Comparison of ENCODE assay signal across 8 mouse cellular contexts in the genomic region with DNA sequence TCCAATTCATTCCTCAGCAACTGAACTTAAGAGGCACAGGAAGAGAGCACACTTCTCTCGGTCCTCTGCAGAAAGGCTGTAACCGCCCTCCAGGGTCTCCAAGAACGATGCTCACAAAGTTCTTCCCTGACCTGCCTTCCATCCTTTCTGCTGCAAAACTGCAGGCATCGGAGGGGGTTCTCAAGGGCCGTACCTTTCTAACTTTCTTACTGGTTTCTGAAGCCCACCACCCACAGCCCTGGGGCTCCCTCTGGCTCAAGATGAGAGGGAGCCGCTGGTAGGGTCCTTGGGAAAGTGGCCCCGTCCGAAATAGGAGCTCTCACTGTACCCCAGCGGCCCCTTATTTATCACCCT. TPM values are rescaled to one million over a fixed set of nuclear protein-coding genes. Genes with fewer than 3 reads are reported as not detected.
DNase-seq lines count a peak whose midpoint lies in the region; ATAC-seq and TF ChIP-seq lines count a peak whose summit lies in the region.

No protein-coding gene starts in this region.

- peak; percentile 3; the same call in 1 of the 2 replicates for ATAC-seq in hindbrain, embryonic 12.5 days (ENCODE audit: low FRiP score)
- peak; percentile 16 for ATAC-seq in midbrain, embryonic 11.5 days (ENCODE audit: low FRiP score)

- WGBS in hindbrain, embryonic 12.5 days = 1% methylated on average over 9 of the region's 9 CpGs
- 1% methylated on average over 9 of the region's 9 CpGs for WGBS in midbrain, embryonic 11.5 days

- TF ChIP-seq POLR2A in bone marrow macrophage, adult 2 months (IDR thresholded peaks at IDR 0.05; ENCODE audit: borderline replicate concordance, low read depth, low read length) = no peak

- H3K27ac ChIP-seq in bone marrow macrophage, adult 2 months (ENCODE audit: insufficient read depth, low read depth, low read length) = peak overlapping the region; percentile 27
- peak overlapping the region; percentile 98 for H3K27ac ChIP-seq in hindbrain, embryonic 12.5 days
- H3K27ac ChIP-seq in midbrain, embryonic 11.5 days (ENCODE audit: low read depth, low read length) = peak overlapping the region; percentile 99

- peaks cover 50% of the 10 kb centered on the region for H3K4me1 ChIP-seq in bone marrow macrophage, adult 2 months (ENCODE audit: control insufficient read depth, insufficient read depth, low read length)
- peaks cover 75% of the 10 kb centered on the region for H3K4me1 ChIP-seq in hindbrain, embryonic 12.5 days
- peaks cover 61% of the 10 kb centered on the region for H3K4me1 ChIP-seq in midbrain, embryonic 11.5 days (ENCODE audit: control insufficient read depth, insufficient read depth, low read length)

- peak; percentile 45 for DNase-seq in kidney, adult 9 months
- no peak for DNase-seq in kidney, adult 8-10 months
- DNase-seq in midbrain, embryonic 11.5 days (ENCODE audit: low spot score, missing footprints) = peak; percentile 96
- DNase-seq in left cerebral cortex, postnatal 4 days = no peak
- DNase-seq in c-Kit-positive CD71-positive TER-119-positive erythroid progenitor cells, embryonic 14.5 days (ENCODE audit: low spot score) = no peak
- DNase-seq in cerebellum, postnatal 36 days = no peak

- H3K4me2 ChIP-seq in hindbrain, embryonic 12.5 days (replicated peaks) = peak overlapping the region; percentile 62
- peak overlapping the region; percentile 75 for H3K4me2 ChIP-seq in midbrain, embryonic 11.5 days

- intact Hi-C loops in left cerebral cortex, postnatal 4 days (cut with DNase I) = no loop called here

- peaks cover 14% of the 10 kb centered on the region for H3K27me3 ChIP-seq in hindbrain, embryonic 12.5 days
- H3K27me3 ChIP-seq in midbrain, embryonic 11.5 days (ENCODE audit: control insufficient read depth, insufficient read depth, low read length) = no peaks in the 10 kb centered on the region; the same call in 1 of the 2 replicates

- H3K4me3 ChIP-seq in bone marrow macrophage, adult 2 months (ENCODE audit: insufficient read depth, low read length) = peak overlapping the region; percentile 48
- H3K4me3 ChIP-seq in hindbrain, embryonic 12.5 days = peak overlapping the region; percentile 38
- peak overlapping the region; percentile 38 for H3K4me3 ChIP-seq in midbrain, embryonic 11.5 days (ENCODE audit: low read depth, low read length)

- no peak for TF ChIP-seq CTCF in bone marrow macrophage, adult 2 months (IDR thresholded peaks at IDR 0.05; ENCODE audit: low read depth, low read length)

- peak overlapping the region; percentile 77 for H3K9ac ChIP-seq in hindbrain, embryonic 12.5 days
- H3K9ac ChIP-seq in midbrain, embryonic 11.5 days (ENCODE audit: low read length) = peak overlapping the region; percentile 77

- no peaks in the 10 kb centered on the region for H3K9me3 ChIP-seq in hindbrain, embryonic 12.5 days (replicated peaks)
- H3K9me3 ChIP-seq in midbrain, embryonic 11.5 days (ENCODE audit: control insufficient read depth, low read length) = no peaks in the 10 kb centered on the region

- no peaks in the 10 kb centered on the region for H3K36me3 ChIP-seq in hindbrain, embryonic 12.5 days
- no peaks in the 10 kb centered on the region for H3K36me3 ChIP-seq in midbrain, embryonic 11.5 days (ENCODE audit: control insufficient read depth, insufficient read depth, low read length)

RNA-seq across cellular contexts. Expression of a gene that starts 5.8 kb away (rescaled TPM):
- 1.4 and 2.7 TPM in 2 replicates for polyA plus RNA-seq in bone marrow macrophage, adult 2 months (2012; ENCODE audit: insufficient read depth, insufficient read length, missing spikeins)
- 0.36 and 0.51 TPM in 2 replicates for polyA plus RNA-seq in hindbrain, embryonic 12.5 days (2016; fragmentation: Nextera tagmentation; extraction: Ambion mirVana)
- polyA plus RNA-seq in midbrain, embryonic 11.5 days (2014; fragmentation: Nextera tagmentation; extraction: Ambion mirVana) = 0.12 and 0.23 TPM in 2 replicates
- under 1 TPM; 0.44 to 0.46 TPM for total RNA-seq in left cerebral cortex, postnatal 4 days (2021)

RNA-seq across cellular contexts. Expression of a gene that starts 32.1 kb away (rescaled TPM):
- polyA plus RNA-seq in bone marrow macrophage, adult 2 months (2012; ENCODE audit: insufficient read depth, insufficient read length, missing spikeins) = 129 and 132 TPM in 2 replicates
- polyA plus RNA-seq in hindbrain, embryonic 12.5 days (2016; fragmentation: Nextera tagmentation; extraction: Ambion mirVana) = 235 and 247 TPM in 2 replicates
- polyA plus RNA-seq in midbrain, embryonic 11.5 days (2014; fragmentation: Nextera tagmentation; extraction: Ambion mirVana) = 286 and 307 TPM in 2 replicates
- 100 to 1,000 TPM; 105 to 107 TPM for total RNA-seq in left cerebral cortex, postnatal 4 days (2021)

RNA-seq across cellular contexts. Expression of a gene that starts 35.3 kb away (rescaled TPM):
- 73.0 and 86.1 TPM in 2 replicates for polyA plus RNA-seq in bone marrow macrophage, adult 2 months (2012; ENCODE audit: insufficient read depth, insufficient read length, missing spikeins)
- 20.5 and 23.8 TPM in 2 replicates for polyA plus RNA-seq in hindbrain, embryonic 12.5 days (2016; fragmentation: Nextera tagmentation; extraction: Ambion mirVana)
- polyA plus RNA-seq in midbrain, embryonic 11.5 days (2014; fragmentation: Nextera tagmentation; extraction: Ambion mirVana) = 19.4 and 24.3 TPM in 2 replicates
- total RNA-seq in left cerebral cortex, postnatal 4 days (2021) = 10 to 100 TPM; 47.8 to 52.7 TPM

RNA-seq across cellular contexts. Expression of a gene that starts 46.4 kb away (rescaled TPM):
- polyA plus RNA-seq in bone marrow macrophage, adult 2 months (2012; ENCODE audit: insufficient read depth, insufficient read length, missing spikeins) = 0.88 and 1.7 TPM in 2 replicates
- polyA plus RNA-seq in hindbrain, embryonic 12.5 days (2016; fragmentation: Nextera tagmentation; extraction: Ambion mirVana) = 5.1 and 5.4 TPM in 2 replicates
- 6.8 and 6.9 TPM in 2 replicates for polyA plus RNA-seq in midbrain, embryonic 11.5 days (2014; fragmentation: Nextera tagmentation; extraction: Ambion mirVana)
- not detected for total RNA-seq in left cerebral cortex, postnatal 4 days (2021)

Comparison
In these comparisons a context has a peak if more than half of its experiments do, and no peak if none do; other contexts are left out.
1. DNase-seq: peak in kidney, adult 9 months (single experiment) and midbrain, embryonic 11.5 days (single experiment); none in kidney, adult 8-10 months (0 of 2), left cerebral cortex, postnatal 4 days (single experiment), c-Kit-positive CD71-positive TER-119-positive erythroid progenitor cells, embryonic 14.5 days (single experiment) and cerebellum, postnatal 36 days (0 of 2).
2. H3K27ac ChIP-seq: peak in every context shown above with its lines; median percentile 99 in midbrain, embryonic 11.5 days; 98 in hindbrain, embryonic 12.5 days; 27 in bone marrow macrophage, adult 2 months.
3. Peak in every context shown above with its lines, with median percentiles within 50 percentile points of each other: H3K4me3 ChIP-seq.